Mouse (Mus musculus): ENCODE measurements at regions not wholly inside any gene's neighbourhood (a gene's known extent, or its start where the extent isn't known, plus 50 kb on each side); places are given as distances from the start of the nearest gene placed in this dataset.

DNA sequence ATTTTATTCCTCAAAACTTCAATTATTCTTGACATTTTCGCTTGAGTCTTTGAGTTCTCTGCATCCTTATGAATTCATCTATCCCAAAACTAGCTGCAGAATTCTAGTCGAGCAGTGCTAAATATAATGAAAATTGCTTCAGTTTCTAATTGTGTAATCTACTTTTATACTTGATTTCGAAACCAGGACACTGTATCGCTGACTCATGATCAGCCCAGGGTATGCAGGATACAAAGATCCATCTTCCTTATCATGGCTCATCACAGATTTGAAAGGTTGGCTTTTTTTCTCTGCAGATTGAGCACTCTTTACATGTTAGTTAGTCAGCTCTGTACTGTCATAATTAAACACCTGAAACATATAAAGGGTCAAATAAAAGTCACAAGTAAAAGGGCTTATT, 242.1 kb upstream of the Cdyl start:
- Histone ChIP-seq H3K9me3 (ENCODE audit: low read length) (no peaks in the 10 kb centered on the region), H3K4me2 (ENCODE audit: low read depth, low read length) (no peak overlapping the region), H3K4me1 (ENCODE audit: insufficient read depth) (no peaks in the 10 kb centered on the region), H3K4me3 (ENCODE audit: low read depth, low read length) (no peak overlapping the region), H3K27me3 (ENCODE audit: insufficient read depth, low read length) (no peaks in the 10 kb centered on the region), H3K9ac (replicated peaks) (no peak overlapping the region), H3K27ac (ENCODE audit: low read depth) (no peak overlapping the region), H3K36me3 (replicated peaks; ENCODE audit: insufficient read depth, low read length) (no peaks in the 10 kb centered on the region)
- ATAC-seq (no peak), DNase-seq (no peak)
- WGBS (ENCODE audit: insufficient replicate concordance) = 75% methylated on average over 4 of the region's 4 CpGs
- TF ChIP-seq CTCF (IDR thresholded peaks at IDR 0.05; ENCODE audit: low read depth) (no peak), EP300 (IDR thresholded peaks at IDR 0.05; ENCODE audit: low read depth) (no peak)

DNA sequence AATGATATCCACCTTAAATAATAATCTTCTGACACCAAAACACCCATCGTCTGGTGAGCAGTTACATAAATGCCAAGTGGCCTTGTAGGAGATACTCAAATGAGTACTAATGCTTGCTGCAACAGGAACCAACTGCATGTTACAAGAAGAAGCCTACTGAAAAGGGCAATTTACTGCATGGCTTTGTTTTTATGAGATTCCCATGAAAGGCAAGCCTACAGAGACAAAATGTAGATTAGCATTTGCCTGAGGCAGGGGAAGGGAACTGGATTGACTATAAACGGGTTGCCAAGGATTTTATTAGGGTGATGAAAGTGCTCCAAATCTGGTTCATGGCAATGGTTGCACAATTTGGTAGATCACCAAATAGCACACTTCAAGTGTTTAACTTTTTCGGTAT, 239.6 kb upstream of the Cdyl start:
- Histone ChIP-seq H3K4me1 (ENCODE audit: insufficient read depth) (no peaks in the 10 kb centered on the region), H3K27ac (ENCODE audit: low read depth) (no peak overlapping the region), H3K4me3 (ENCODE audit: low read depth, low read length) (no peak overlapping the region), H3K4me2 (ENCODE audit: low read depth, low read length) (no peak overlapping the region), H3K9me3 (ENCODE audit: low read length) (no peaks in the 10 kb centered on the region), H3K9ac (replicated peaks) (no peak overlapping the region), H3K36me3 (replicated peaks; ENCODE audit: insufficient read depth, low read length) (no peaks in the 10 kb centered on the region), H3K27me3 (ENCODE audit: insufficient read depth, low read length) (no peaks in the 10 kb centered on the region)
- DNase-seq (no peak), ATAC-seq (no peak)
- WGBS (ENCODE audit: insufficient replicate concordance) = 80% methylated on average over 3 of the region's 3 CpGs
- TF ChIP-seq EP300 (IDR thresholded peaks at IDR 0.05; ENCODE audit: low read depth) (no peak), CTCF (IDR thresholded peaks at IDR 0.05; ENCODE audit: low read depth) (no peak)

DNA sequence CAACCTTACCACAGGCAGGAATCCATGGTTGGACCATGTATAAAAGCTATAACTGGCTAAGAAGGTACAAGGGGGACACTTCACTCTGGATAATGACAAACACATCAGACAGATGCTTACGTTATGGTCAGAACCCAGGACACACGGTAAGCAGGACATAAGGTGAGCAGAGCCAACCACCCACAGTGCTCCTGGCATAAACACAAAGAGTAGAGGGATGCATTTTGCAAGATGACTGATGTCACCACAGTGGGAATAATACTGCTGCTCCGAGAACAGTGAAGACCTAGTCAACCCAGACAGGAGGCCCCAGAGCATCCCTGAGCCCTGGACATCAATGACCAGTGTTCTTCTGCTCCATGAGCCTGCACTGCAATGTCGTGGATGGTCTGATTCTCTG, 233.6 kb upstream of the Cdyl start:
- WGBS (ENCODE audit: insufficient replicate concordance) = 76% methylated on average over 4 of the region's 4 CpGs
- Histone ChIP-seq H3K27ac (ENCODE audit: low read depth) (no peak overlapping the region), H3K27me3 (ENCODE audit: insufficient read depth, low read length) (no peaks in the 10 kb centered on the region), H3K4me1 (ENCODE audit: insufficient read depth) (no peaks in the 10 kb centered on the region), H3K9me3 (ENCODE audit: low read length) (no peaks in the 10 kb centered on the region), H3K4me2 (ENCODE audit: low read depth, low read length) (no peak overlapping the region), H3K36me3 (replicated peaks; ENCODE audit: insufficient read depth, low read length) (no peaks in the 10 kb centered on the region), H3K4me3 (ENCODE audit: low read depth, low read length) (no peak overlapping the region), H3K9ac (replicated peaks) (no peak overlapping the region)
- ATAC-seq (no peak), DNase-seq (no peak)
- no peak for TF ChIP-seq CTCF (IDR thresholded peaks at IDR 0.05; ENCODE audit: low read depth)
- no peak for TF ChIP-seq EP300 (IDR thresholded peaks at IDR 0.05; ENCODE audit: low read depth)

DNA sequence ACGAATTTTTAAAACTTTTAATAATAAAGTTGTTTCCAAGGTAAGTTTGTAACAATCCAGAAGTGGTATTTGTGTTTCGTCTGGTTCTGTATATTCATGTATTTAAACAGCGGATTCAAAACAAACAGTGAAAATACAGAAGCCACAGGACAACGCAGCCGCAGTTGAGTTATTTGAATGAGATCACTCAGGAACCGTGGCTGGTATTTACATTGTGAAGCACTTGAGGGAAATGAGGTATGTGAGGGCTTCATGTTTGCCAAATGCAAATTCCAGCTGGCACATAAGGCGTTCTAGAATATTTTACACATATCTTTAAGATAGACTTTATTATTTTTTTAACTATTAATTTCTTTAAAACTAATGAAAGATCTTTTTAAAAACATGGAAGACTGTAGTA, 224.5 kb upstream of the Cdyl start:
- 50% methylated on average over 7 of the region's 7 CpGs for WGBS (ENCODE audit: insufficient replicate concordance)
- ATAC-seq (no peak), DNase-seq (no peak)

DNA sequence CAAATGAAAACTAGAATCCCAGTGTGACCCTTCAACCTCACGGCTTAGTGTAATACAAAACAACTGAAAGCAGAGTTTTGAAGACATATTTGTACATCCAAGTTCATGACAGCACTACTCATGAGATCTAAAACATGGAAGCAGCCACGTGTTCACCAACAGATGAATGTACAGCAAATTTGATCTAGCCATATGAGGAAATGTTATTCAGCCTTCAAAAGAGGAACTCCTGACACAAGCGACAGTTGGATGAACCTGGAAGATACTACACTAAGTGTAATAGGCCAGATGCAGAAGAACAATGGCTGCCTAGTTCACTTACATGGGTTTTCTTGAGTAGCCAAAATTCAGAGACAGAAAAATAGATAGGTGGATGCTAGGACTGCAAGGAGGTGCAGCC, 212.0 kb upstream of the Cdyl start:
- Histone ChIP-seq H3K4me1 (ENCODE audit: insufficient read depth) (no peaks in the 10 kb centered on the region), H3K27ac (ENCODE audit: low read depth) (no peak overlapping the region), H3K36me3 (replicated peaks; ENCODE audit: insufficient read depth, low read length) (no peaks in the 10 kb centered on the region), H3K9me3 (ENCODE audit: low read length) (no peaks in the 10 kb centered on the region), H3K4me3 (ENCODE audit: low read depth, low read length) (no peak overlapping the region), H3K27me3 (ENCODE audit: insufficient read depth, low read length) (no peaks in the 10 kb centered on the region), H3K4me2 (ENCODE audit: low read depth, low read length) (no peak overlapping the region), H3K9ac (replicated peaks) (no peak overlapping the region)
- no peak for DNase-seq
- ATAC-seq = no peak
- TF ChIP-seq CTCF (IDR thresholded peaks at IDR 0.05; ENCODE audit: low read depth) (no peak), EP300 (IDR thresholded peaks at IDR 0.05; ENCODE audit: low read depth) (no peak)
- 50% methylated on average over 3 of the region's 3 CpGs for WGBS (ENCODE audit: insufficient replicate concordance)

More for the DNA sequence above, 224.5 kb upstream of the Cdyl start:
- H3K4me1 ChIP-seq (ENCODE audit: insufficient read depth) = no peaks in the 10 kb centered on the region
- no peak overlapping the region for H3K27ac ChIP-seq (ENCODE audit: low read depth)
- no peaks in the 10 kb centered on the region for H3K36me3 ChIP-seq (replicated peaks; ENCODE audit: insufficient read depth, low read length)
- no peaks in the 10 kb centered on the region for H3K27me3 ChIP-seq (ENCODE audit: insufficient read depth, low read length)
- H3K4me3 ChIP-seq (ENCODE audit: low read depth, low read length) = no peak overlapping the region
- H3K9ac ChIP-seq (replicated peaks) = no peak overlapping the region
- H3K4me2 ChIP-seq (ENCODE audit: low read depth, low read length) = no peak overlapping the region
- TF ChIP-seq EP300 (IDR thresholded peaks at IDR 0.05; ENCODE audit: low read depth) (no peak), CTCF (IDR thresholded peaks at IDR 0.05; ENCODE audit: low read depth) (no peak)
- H3K9me3 ChIP-seq (ENCODE audit: low read length) = no peaks in the 10 kb centered on the region

DNA sequence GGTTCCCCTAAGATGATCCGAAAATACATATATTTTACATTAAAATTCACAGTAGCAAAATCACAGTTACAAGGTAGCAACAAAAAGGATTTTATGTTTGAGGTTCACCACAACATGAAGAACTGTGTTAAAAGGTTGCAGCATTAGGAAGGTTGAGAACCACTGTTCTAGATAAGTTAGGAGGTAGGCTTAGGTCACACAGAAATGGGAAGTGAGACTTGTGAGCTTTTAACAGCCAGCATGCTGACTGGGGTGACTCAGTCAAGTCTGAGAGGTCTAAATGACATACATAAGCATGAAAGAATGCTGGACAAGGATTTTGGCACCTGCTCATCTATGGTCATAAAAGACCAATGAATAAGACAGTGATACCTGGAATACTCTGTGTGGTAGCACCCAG, 207.2 kb upstream of the Cdyl start:
- ATAC-seq = no peak
- TF ChIP-seq EP300 (IDR thresholded peaks at IDR 0.05; ENCODE audit: low read depth) = no peak
- no peak for TF ChIP-seq CTCF (IDR thresholded peaks at IDR 0.05; ENCODE audit: low read depth)
- H3K9ac ChIP-seq (replicated peaks) = no peak overlapping the region
- H3K27me3 ChIP-seq (ENCODE audit: insufficient read depth, low read length) = no peaks in the 10 kb centered on the region
- WGBS (ENCODE audit: insufficient replicate concordance) = 84% methylated on average over 1 of the region's 1 CpGs
- no peak overlapping the region for H3K27ac ChIP-seq (ENCODE audit: low read depth)
- no peak overlapping the region for H3K4me2 ChIP-seq (ENCODE audit: low read depth, low read length)
- no peaks in the 10 kb centered on the region for H3K4me1 ChIP-seq (ENCODE audit: insufficient read depth)
- H3K4me3 ChIP-seq (ENCODE audit: low read depth, low read length) = no peak overlapping the region
- no peak for DNase-seq
- H3K36me3 ChIP-seq (replicated peaks; ENCODE audit: insufficient read depth, low read length) = no peaks in the 10 kb centered on the region
- H3K9me3 ChIP-seq (ENCODE audit: low read length) = no peaks in the 10 kb centered on the region
